Mouse (Mus musculus) MEL (cell line): ENCODE results near the gene Dpy19l3. TPM values are rescaled to one million over a fixed set of nuclear protein-coding genes. Genes with fewer than 3 reads are reported as not detected.

Experiments
- DNase-seq: peaks from one replicate; pipeline ENCODE4 v3.0.0; 2011; ENCODE audit warnings: low read depth, low spot score
- H3K27ac ChIP-seq: 2 replicates; pipeline ENCODE4 v1.5.1; 2012; ENCODE audit warnings: low read depth, mild to moderate bottlenecking, control low read depth, low read length, moderate library complexity; ENCODE audit not compliant: control insufficient read depth
- H3K27me3 ChIP-seq, 2 experiments: fragments of 150-350 bp in 1 of 2; sonication (generic) in 1 of 2; 2 replicates each; pipeline ENCODE4 v1.6.1; 2012; ENCODE audit warnings: low read length in 2 of 2, mild to moderate bottlenecking in 2 of 2, improper control_type of control experiment in 1 of 2, moderate library complexity in 1 of 2; ENCODE audit not compliant: insufficient read depth in 2 of 2, control insufficient read depth in 1 of 2
- H3K36me3 ChIP-seq, 2 experiments: 2 replicates each; pipeline ENCODE4 v1.6.1; 2012 to 2014; ENCODE audit warnings: low read length in 2 of 2, improper control_type of control experiment in 1 of 2, inconsistent platforms in 1 of 2, mild to moderate bottlenecking in 1 of 2; ENCODE audit not compliant: insufficient read depth in 2 of 2, control insufficient read depth in 1 of 2
- H3K4me1 ChIP-seq, 2 experiments: fragments of 150-350 bp in 1 of 2; sonication (generic) in 1 of 2; 2 replicates each; pipeline ENCODE4 v1.6.1; 2012; ENCODE audit warnings: low read length in 2 of 2, improper control_type of control experiment in 1 of 2, mild to moderate bottlenecking in 1 of 2; ENCODE audit not compliant: insufficient read depth in 2 of 2, control insufficient read depth in 1 of 2
- H3K4me3 ChIP-seq, 2 experiments: fragments of 150-350 bp in 1 of 2; sonication (generic) in 1 of 2; 2 replicates each; pipeline ENCODE4 v1.5.1; 2012; ENCODE audit warnings: low read depth in 2 of 2, low read length in 2 of 2, mild to moderate bottlenecking in 2 of 2, moderate library complexity in 2 of 2, control low read depth in 1 of 2, improper control_type of control experiment in 1 of 2; ENCODE audit not compliant: control insufficient read depth in 1 of 2, insufficient read depth in 1 of 2
- H3K79me2 ChIP-seq: 2 replicates; pipeline ENCODE4 v1.6.1; 2012; ENCODE audit warnings: mild to moderate bottlenecking, low read length, moderate library complexity; ENCODE audit not compliant: control insufficient read depth, poor library complexity, insufficient read depth
- H3K9ac ChIP-seq: 2 replicates; pipeline ENCODE4 v1.6.1; 2012; ENCODE audit warnings: low read depth, mild to moderate bottlenecking, control low read depth, low read length, moderate library complexity; ENCODE audit not compliant: control insufficient read depth, poor library complexity, severe bottlenecking
- H3K9me3 ChIP-seq: fragments of 150-350 bp; sonication (generic); replicated peaks from 2 replicates; pipeline ENCODE4 v1.6.1; 2012; ENCODE audit warnings: mild to moderate bottlenecking, low read length, improper control_type of control experiment, moderate library complexity; ENCODE audit not compliant: insufficient read depth
- BHLHE40 ChIP-seq: IDR thresholded peaks from 2 replicates; pipeline ENCODE4 v1.6.1; 2012; ENCODE audit warnings: low read depth, mild to moderate bottlenecking, inconsistent platforms, low read length, improper control_type of control experiment, borderline replicate concordance
- CHD2 ChIP-seq: IDR thresholded peaks from 2 replicates; pipeline ENCODE4 v1.6.1; 2011; ENCODE audit warnings: low read length, improper control_type of control experiment
- CTCF ChIP-seq, 3 experiments: IDR thresholded peaks in 2 of 3; conservative IDR thresholded peaks in 1 of 3; 2 replicates each; pipeline ENCODE4 v1.5.1; 2011 to 2012; ENCODE audit warnings: low read length in 3 of 3, low read depth in 2 of 3, mild to moderate bottlenecking in 2 of 3, improper control_type of control experiment in 1 of 3, inconsistent platforms in 1 of 3, mixed read lengths in 1 of 3, moderate library complexity in 1 of 3; ENCODE audit not compliant: control insufficient read depth in 1 of 3, insufficient read depth in 1 of 3, poor library complexity in 1 of 3, severe bottlenecking in 1 of 3
- E2F4 ChIP-seq: IDR thresholded peaks from 2 replicates; pipeline ENCODE4 v1.6.1; 2011; ENCODE audit warnings: low read depth, low read length, improper control_type of control experiment, borderline replicate concordance
- ELF1 ChIP-seq: IDR thresholded peaks from 2 replicates; pipeline ENCODE4 v1.6.1; 2014; ENCODE audit warnings: low read depth, mild to moderate bottlenecking, inconsistent platforms, low read length, improper control_type of control experiment, moderate library complexity
- ETS1 ChIP-seq: IDR thresholded peaks from 2 replicates; pipeline ENCODE4 v1.6.1; 2012; ENCODE audit warnings: low read depth, mild to moderate bottlenecking, inconsistent platforms, low read length, improper control_type of control experiment, moderate library complexity
- HCFC1 ChIP-seq: IDR thresholded peaks from 2 replicates; pipeline ENCODE4 v1.6.1; 2012; ENCODE audit warnings: low read depth, mild to moderate bottlenecking, inconsistent platforms, low read length, improper control_type of control experiment, moderate library complexity
- MAFK ChIP-seq: IDR thresholded peaks from 2 replicates; pipeline ENCODE4 v1.6.1; 2011; ENCODE audit warnings: low read depth, mild to moderate bottlenecking, low read length, improper control_type of control experiment, borderline replicate concordance
- MAX ChIP-seq: IDR thresholded peaks from 2 replicates; pipeline ENCODE4 v1.6.1; 2011; ENCODE audit warnings: low read length, improper control_type of control experiment
- MYC ChIP-seq: IDR thresholded peaks from 2 replicates; pipeline ENCODE4 v1.6.1; 2011; ENCODE audit warnings: low read depth, mild to moderate bottlenecking, low read length, improper control_type of control experiment, moderate library complexity
- NRF1 ChIP-seq: IDR thresholded peaks from 2 replicates; pipeline ENCODE4 v1.6.1; 2014; ENCODE audit warnings: low read depth, mild to moderate bottlenecking, inconsistent platforms, low read length, improper control_type of control experiment, moderate library complexity; ENCODE audit not compliant: poor library complexity, insufficient read depth, severe bottlenecking
- POLR2A ChIP-seq, 2 experiments: IDR thresholded peaks; 2 replicates each; pipeline ENCODE4 v1.6.1; 2011 to 2012; ENCODE audit warnings: low read length in 2 of 2, mild to moderate bottlenecking in 2 of 2, control low read depth in 1 of 2, improper control_type of control experiment in 1 of 2, low read depth in 1 of 2, moderate library complexity in 1 of 2; ENCODE audit not compliant: control insufficient read depth in 1 of 2, insufficient read depth in 1 of 2, poor library complexity in 1 of 2
- POLR2AphosphoS5 ChIP-seq: IDR thresholded peaks from 2 replicates; pipeline ENCODE4 v1.6.1; 2012; ENCODE audit warnings: low read depth, borderline replicate concordance, mild to moderate bottlenecking, inconsistent platforms, low read length, moderate library complexity, mixed read lengths
- RAD21 ChIP-seq: IDR thresholded peaks from 2 replicates; pipeline ENCODE4 v1.6.1; 2011; ENCODE audit warnings: mild to moderate bottlenecking, low read depth, low read length, improper control_type of control experiment
- RCOR1 ChIP-seq: IDR thresholded peaks from 2 replicates; pipeline ENCODE4 v1.6.1; 2012; ENCODE audit warnings: low read depth, mild to moderate bottlenecking, inconsistent platforms, low read length, improper control_type of control experiment
- SIN3A ChIP-seq: IDR thresholded peaks from 2 replicates; pipeline ENCODE4 v1.6.1; 2012; ENCODE audit warnings: low read length, improper control_type of control experiment, inconsistent platforms
- SMC3 ChIP-seq: IDR thresholded peaks from 2 replicates; pipeline ENCODE4 v1.6.1; 2011; ENCODE audit warnings: low read depth, low read length, improper control_type of control experiment
- UBTF ChIP-seq: IDR thresholded peaks from 2 replicates; pipeline ENCODE4 v1.6.1; 2012; ENCODE audit warnings: low read depth, mild to moderate bottlenecking, inconsistent platforms, low read length, improper control_type of control experiment, moderate library complexity, borderline replicate concordance; ENCODE audit not compliant: insufficient read depth
- ZC3H11A ChIP-seq: IDR thresholded peaks from 2 replicates; pipeline ENCODE4 v1.6.1; 2012; ENCODE audit warnings: low read depth, mild to moderate bottlenecking, inconsistent platforms, low read length, improper control_type of control experiment
- ZMIZ1 ChIP-seq: IDR thresholded peaks from 2 replicates; pipeline ENCODE4 v1.6.1; 2012; ENCODE audit warnings: low read depth, mild to moderate bottlenecking, inconsistent platforms, low read length, improper control_type of control experiment, moderate library complexity
- polyA plus RNA-seq, 2 experiments: library from polyadenylated mRNA; stranded (reverse) in 1 of 2; unstranded in 1 of 2; fragments of >175 nt in 1 of 2; fragments of >200 nt in 1 of 2; gene quantifications; 2 replicates each; pipeline versions ENCODE4 v1.2.1 to v1.2.4; 2012; ENCODE audit warnings: low replicate concordance in 2 of 2, low read depth in 1 of 2; ENCODE audit not compliant: insufficient read length in 2 of 2, insufficient read depth in 1 of 2, missing spikeins in 1 of 2
- total RNA-seq: library from RNA; depleted of rRNA; stranded (reverse); fragments of 300-350 nt; gene quantifications from 2 replicates; pipeline ENCODE4 v1.2.3, GENCODE M21; 2012

Gene Dpy19l3
- total and polyA plus RNA-seq, 3 experiments: 7.4 to 9.9 TPM; not detected in 1

DNA sequence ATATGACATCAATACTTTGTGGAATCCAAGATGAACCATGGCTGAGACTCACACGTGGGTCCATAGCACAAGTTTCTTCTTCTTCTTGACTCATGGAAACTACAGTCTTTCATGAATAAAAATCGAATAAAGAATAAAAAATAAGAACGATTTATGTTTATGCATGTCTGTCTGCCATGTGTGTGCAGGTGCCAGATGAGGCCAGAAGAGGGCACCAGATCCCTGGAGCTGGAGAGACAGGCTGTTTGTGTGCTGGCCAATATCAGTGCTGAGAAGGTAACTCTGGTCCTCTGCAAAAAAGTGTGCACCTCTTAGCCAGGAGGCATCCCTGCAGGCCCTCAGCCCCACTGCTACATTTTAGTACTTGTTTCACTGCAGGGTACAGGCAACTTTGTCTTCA is 72.7 kb downstream of the Dpy19l3 start:
- no peak overlapping the region for H3K27ac ChIP-seq
- no peaks in the 10 kb centered on the region for H3K9me3 ChIP-seq
- peak; percentile 40 for DNase-seq
- H3K27me3 ChIP-seq: no peaks in the 10 kb centered on the region
- no peak overlapping the region for H3K9ac ChIP-seq
- no peaks in the 10 kb centered on the region for H3K79me2 ChIP-seq
- no peaks in the 10 kb centered on the region for H3K36me3 ChIP-seq
- no peak for TF ChIP-seq MAFK
- peak; percentile 32 for TF ChIP-seq SMC3
- TF ChIP-seq NRF1: no peak
- no peak for TF ChIP-seq UBTF
- TF ChIP-seq ZC3H11A: 0 out of 2 replicates have a peak, but pooled peaks have one; percentile 13
- peak; percentile 45 for TF ChIP-seq RAD21
- peak; percentile 44 to 62 (median 52) for TF ChIP-seq CTCF (IDR thresholded peaks at IDR 0.05 in 2 of 3, conservative IDR thresholded peaks at IDR 0.05 in 1 of 3; ENCODE audit: control insufficient read depth in 1 of 3, insufficient read depth in 1 of 3, low read depth in 2 of 3, low read length in 3 of 3, poor library complexity in 1 of 3, severe bottlenecking in 1 of 3)
- H3K4me1 ChIP-seq: no peaks in the 10 kb centered on the region
- H3K4me3 ChIP-seq: no peak overlapping the region

DNA sequence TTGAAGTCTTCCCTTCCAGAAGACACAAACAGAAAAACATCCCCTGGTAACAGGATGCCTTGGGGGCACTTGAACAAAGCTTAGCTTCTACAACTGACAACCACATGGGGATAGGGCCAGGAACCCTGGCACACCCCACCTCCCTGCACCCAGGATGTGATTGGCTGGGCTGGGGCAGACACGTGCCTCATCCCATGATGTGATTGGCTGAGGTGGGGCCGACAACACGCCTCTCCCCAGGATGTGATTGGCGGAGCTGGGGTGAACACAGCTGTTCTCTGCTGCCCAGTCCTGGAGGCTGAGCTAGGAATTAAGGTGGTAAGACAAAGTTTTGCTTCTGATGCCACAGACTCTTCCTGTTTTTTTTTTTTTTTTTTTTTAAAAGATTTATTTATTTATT is 75.3 kb downstream of the Dpy19l3 start:
- H3K4me3 ChIP-seq: no peak overlapping the region
- no peaks in the 10 kb centered on the region for H3K79me2 ChIP-seq
- H3K36me3 ChIP-seq: no peaks in the 10 kb centered on the region
- no peaks in the 10 kb centered on the region for H3K27me3 ChIP-seq
- H3K9me3 ChIP-seq: no peaks in the 10 kb centered on the region
- no peak overlapping the region for H3K9ac ChIP-seq
- no peaks in the 10 kb centered on the region for H3K4me1 ChIP-seq
- peak; percentile 31 for DNase-seq
- H3K27ac ChIP-seq: no peak overlapping the region
- no peak for TF ChIP-seq SIN3A
- TF ChIP-seq POLR2A (IDR thresholded peaks at IDR 0.05; ENCODE audit: control insufficient read depth in 1 of 2, insufficient read depth in 1 of 2, low read depth in 1 of 2, low read length in 2 of 2, poor library complexity in 1 of 2): no peak
- TF ChIP-seq ZMIZ1: no peak

DNA sequence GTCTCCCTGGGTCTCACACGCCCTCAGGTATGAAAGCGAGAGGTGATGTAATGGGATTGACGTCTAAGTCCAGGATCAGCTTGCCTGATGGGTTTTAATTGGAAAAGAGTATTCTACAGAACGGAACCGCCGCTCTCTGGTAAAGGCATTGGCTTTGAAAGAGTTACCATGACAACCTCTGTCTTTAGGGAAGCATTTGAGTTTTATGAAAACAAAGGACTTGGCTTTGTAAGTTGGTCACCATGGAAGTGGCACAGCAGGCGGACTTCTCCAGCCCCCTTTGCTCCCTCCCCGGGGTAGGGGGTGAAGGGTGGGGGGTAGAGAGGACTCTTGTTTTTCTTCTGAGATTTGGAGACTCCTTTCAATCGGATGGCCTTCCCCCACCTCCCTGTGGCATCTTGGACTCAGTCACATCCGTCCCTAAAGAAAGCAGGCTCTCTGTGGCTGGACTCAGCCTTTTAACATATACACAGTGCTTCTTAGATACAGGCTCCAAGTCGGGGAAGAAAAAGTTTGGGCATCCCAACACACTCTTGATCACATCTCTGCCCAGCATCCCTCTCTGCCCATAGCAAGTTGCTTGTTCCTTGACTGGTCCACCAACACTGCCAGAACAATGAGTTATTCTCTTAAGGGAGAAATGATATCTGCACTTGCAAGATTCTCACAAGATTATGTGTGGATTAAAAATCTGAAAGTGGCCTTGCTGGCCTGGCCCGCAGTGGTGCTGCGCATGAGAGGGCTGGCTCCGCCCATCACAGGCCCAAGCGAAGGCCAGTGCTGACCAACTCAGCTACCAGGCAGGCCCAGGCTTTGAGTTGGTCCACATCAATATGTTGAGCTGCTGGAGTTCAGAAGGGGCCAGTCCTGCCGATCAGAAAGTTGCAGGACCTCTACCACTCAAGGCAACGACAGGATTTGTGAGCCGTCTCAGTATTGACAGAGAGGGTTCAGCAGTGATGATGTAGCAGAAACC is 85.9 kb downstream of the Dpy19l3 start:
- H3K79me2 ChIP-seq: no peaks in the 10 kb centered on the region
- no peak for DNase-seq
- H3K9me3 ChIP-seq: no peaks in the 10 kb centered on the region
- H3K27ac ChIP-seq: no peak overlapping the region
- no peaks in the 10 kb centered on the region for H3K4me1 ChIP-seq
- no peaks in the 10 kb centered on the region for H3K27me3 ChIP-seq
- TF ChIP-seq BHLHE40 (no peak), HCFC1 (no peak), CHD2 (no peak), RCOR1 (no peak), MAX (no peak), ELF1 (no peak), SMC3 (no peak), ETS1 (no peak), E2F4 (no peak), MAFK (no peak), POLR2A (IDR thresholded peaks at IDR 0.05; ENCODE audit: control insufficient read depth in 1 of 2, insufficient read depth in 1 of 2, low read depth in 1 of 2, low read length in 2 of 2, poor library complexity in 1 of 2) (no peak), MYC (no peak), POLR2AphosphoS5 (no peak)
- no peaks in the 10 kb centered on the region for H3K36me3 ChIP-seq
- no peak overlapping the region for H3K9ac ChIP-seq
- H3K4me3 ChIP-seq: no peak overlapping the region
